Mouse (Mus musculus): ENCODE measurements around the gene Gm45521.

The Gm45521 gene

DNA sequence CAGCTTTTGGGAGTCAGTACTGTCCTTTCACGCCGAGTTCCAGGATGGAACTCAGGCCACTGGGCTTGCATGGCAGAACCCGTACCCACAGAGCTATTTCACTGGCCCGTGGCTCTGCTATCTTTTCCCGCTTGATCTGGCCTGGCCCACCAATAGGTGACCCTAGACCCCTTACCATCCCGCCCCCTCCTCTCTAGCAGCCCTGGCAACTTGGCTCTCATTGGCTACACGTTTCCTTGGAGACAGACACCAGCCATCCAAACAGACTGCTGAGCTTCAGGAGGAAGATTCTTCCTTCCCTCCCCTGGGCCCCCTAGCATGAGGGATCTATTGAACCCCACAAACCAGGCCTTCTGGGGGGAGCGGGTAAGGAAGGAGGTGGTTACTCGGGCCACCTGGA lies at the start of gene Gm45521:
Gm45521 (plus strand) TSS at position 240 of the 400 bp plus-strand sequence.
- DNase-seq, result no peak

DNA sequence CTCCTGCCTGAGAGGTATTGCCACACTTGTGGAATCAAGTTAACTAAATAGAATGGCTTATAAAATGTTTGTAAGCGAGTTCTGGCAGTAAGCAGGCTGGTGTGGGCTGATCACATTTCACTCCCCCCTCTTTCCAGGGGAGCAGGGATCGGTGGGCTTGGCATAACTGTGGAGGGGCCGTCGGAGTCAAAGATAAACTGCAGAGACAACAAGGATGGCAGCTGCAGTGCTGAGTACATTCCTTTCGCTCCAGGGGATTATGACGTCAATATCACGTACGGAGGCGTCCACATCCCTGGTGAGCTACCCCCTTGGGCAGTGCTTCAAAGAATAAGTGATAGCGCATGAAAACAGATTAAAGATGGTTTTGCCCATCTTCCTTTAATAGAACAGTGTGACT lies 47.6 kb upstream of the Gm45521 start:
- DNase-seq, result no peak

DNA sequence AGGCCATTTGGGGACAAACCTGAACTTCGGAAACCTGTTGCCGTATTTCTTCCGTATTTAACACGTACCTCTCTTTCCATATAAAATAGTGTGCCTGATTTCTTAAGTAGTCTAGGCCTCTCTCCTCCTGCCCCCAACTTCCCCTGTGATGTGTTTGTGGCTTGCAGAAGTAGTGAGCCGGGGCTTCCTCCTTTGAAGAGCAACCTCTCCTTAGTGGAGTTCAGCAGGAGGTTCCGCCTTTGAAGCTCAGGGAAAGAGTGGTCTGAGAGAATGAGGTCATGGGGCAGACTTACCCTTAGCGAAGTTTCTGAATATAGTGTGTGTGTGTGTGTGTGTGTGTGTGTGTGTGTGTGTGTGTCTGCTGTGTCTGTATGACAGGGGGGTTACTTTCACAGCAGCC lies 43.2 kb upstream of the Gm45521 start:
- no peak for DNase-seq

DNA sequence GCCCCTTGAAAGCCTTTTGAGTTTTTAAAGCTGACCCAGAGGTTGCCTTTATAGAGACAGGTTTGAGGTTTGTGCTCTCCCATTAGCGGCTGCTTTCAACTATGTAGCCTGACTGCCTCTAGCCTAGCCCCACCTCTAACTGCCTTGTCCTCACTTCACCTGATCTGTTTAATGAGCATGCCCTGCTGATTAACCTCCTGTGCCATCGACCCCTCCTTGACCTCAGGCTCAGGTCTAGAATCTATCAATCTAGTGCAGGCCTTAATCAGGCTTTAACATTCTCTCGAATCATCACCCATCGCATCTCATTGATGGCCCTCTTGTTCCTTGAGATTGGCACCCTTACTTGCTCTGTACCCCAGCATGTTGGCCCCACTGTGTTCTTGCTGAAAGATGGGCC lies 42.6 kb upstream of the Gm45521 start:
- no peak for DNase-seq

DNA sequence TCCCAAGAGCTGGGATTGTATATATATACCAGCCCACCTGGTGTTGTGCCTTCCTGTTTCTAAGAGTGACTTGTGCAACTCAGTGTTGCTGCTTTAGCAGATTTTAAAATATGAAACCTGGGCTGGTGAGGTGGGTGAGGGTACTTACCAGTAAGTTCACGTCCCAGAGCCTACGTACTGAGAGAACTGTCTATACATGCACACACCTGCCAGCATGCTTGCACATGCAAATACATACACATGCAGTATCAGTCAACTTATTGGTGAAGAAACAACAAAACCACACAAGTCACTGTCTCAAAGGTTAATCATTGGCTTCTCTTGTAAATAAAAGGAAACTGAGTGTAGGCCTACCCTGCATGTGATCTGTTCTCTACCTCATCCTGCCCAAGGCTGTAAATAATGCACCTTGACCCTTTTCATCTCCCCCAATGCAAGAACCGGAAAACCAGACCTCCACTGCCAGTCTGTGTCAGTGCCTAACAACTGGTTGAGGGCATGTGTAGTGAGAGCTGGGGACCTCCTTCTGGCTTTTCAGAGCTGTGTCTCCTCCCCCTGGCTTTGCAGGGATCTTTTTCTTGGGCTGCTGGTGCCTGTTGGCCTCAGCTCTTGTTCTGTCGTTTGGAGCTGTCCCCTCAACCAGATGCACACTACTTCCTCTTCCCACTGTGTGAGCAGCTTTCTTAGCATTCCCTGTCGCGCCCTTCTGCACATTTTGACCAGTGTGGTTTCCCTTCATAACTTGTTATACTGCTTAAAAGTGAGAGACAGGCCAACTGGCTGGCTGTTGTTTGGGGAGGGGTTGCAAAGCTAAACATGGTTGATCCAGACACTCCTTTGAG lies 38.7 kb upstream of the Gm45521 start:
- DNase-seq, result no peak

DNA sequence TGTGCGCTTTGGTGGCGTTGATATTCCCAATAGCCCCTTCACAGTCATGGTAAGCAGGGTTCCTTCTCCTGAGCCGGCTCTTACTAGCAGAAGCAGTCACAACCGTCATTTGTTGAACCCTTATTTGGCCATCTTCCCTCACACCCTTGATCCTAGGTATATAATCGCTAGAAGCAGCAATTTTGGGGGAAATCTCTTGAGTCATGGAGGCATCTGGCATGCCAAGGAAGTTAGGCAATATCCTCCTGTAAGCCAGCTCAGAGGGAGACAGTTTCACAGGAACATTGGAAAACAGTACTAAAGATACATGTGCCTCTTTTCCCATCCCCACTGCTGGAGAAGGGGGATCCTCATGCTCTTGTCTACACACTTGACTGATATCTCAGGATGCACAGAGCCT lies 37.8 kb upstream of the Gm45521 start:
- no peak for DNase-seq

DNA sequence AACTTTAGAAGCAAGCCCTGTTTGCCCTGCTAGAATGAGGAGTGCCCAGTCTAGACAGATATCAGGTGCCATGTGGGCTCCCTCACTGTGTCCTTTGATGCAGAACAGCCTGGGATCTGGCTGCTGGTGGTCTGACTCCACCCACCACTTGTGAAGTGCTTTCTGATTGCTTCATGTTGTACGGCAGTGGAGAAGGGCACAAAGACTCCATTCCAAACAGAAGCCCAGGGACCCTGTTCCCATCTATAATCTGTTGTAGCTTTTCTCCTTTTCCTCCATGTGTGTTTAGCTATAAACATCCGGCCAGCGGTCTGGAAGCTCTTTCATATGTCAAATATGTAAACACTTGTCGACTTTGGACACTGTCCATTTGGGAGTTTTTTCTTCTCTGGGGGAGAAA lies 37.2 kb upstream of the Gm45521 start:
- DNase-seq, result no peak

DNA sequence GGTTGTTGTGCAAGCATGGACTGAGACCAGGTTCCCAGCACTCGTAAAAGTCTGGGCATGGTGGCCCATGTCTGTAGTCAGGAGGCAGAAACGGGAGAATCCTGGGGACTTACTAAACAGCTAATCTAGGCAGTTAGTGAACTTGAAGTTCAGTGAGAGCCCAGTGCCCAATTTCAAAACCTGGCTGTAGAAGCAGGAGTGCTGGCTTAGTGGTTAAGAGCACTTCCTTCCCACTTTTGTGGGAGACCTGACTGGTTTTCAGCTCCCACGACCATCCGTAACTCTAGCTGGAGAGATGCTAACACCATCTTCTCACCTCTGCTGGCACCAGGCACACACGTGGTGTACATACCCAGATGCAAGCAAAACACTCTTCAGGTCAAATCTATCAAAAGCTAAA lies 35.6 kb upstream of the Gm45521 start:
- DNase-seq, result no peak

DNA sequence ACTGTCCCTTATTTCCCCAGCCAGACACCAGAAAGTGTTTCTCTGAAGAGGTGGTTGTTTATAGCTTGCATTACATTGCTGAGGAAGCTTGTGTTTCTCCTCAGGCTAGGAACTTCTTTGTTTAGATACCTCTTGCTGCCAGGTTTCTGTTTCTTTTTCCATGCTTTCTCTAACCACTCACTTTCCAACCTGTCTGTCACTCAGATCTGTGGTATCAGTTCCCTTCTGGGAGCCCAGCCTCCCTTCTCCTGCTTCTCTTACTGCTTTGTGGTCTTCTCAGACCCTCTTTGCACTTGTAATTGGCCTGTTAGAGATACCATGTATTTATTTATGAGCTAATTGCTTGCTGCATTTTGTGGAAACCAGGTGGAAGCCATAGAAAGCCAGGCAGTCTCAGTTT lies 33.5 kb upstream of the Gm45521 start:
- DNase-seq, result no peak

DNA sequence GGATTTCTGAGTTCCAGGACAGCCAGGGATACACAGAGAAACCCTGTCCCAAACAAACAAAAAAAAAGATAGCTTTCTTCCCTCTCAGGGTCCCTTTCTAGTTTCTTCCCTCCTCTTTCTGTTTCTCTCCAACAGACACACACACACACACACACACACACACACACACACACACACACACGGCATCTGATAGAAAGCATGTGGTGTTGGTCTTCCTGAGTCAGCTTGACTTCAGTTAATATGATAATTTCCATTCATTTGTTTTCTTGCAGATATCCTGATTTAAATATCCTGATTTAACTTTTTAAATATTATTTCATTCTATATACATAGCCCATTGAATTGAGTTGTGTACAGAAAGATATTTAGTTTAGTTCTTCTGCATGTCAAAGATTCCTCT lies 28.7 kb upstream of the Gm45521 start:
- no peak for DNase-seq

DNA sequence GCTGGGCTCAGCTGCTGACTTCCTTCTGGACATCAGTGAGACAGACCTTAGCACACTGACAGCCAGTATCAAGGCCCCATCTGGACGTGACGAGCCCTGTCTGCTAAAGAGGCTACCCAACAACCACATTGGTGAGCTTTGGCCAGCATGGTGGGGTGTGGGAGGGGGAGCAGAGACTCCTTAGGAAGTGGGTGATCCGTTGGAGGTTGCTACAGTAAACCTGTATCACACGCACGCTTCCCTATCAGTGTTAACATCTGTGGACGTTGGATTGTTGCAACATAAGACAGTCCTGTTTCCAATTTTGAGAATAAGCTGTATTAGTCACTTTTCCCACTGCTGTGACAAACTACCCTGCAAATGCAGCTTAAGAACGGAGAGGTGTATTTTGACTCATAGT lies 28.1 kb upstream of the Gm45521 start:
- no peak for DNase-seq

DNA sequence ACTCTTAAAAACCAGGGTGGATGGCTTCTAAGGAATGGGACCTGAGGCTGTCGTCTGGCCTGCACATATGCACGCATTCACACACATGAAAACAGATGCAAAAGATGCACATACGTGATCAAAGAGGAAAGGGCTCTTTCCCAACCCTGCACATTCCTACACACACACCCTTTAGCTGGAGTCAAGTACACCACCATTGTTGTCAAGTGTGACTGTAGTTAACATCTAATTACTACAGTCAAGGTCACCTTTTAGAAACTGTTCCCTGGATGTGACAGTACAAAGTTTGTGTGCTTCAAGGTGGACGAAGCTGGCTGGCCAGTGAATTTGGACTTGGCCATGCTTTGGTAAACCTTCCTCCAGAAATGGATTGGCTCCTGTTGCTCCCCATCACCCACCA lies 24.9 kb upstream of the Gm45521 start:
- DNase-seq, result no peak

DNA sequence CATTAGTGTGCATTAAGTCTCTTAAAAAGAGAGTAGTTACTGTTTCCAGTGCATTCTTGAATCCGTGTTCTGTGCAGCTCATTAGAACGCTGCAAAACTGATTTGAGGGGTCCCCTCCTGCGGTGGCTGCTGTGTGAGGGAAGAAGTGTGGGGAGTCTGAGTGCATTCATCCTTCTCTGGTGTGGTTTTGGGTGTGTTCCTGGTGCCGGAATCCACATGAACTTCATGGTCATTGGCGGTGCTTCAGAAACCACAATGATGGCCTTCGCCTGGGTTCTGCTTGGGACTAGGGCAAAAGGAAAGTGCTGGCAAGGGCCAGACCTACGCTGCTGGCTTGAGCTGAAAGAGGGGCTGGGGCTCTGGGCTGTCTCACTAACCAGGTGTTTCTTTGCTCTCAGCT lies 22.9 kb upstream of the Gm45521 start:
- DNase-seq, result no peak

DNA sequence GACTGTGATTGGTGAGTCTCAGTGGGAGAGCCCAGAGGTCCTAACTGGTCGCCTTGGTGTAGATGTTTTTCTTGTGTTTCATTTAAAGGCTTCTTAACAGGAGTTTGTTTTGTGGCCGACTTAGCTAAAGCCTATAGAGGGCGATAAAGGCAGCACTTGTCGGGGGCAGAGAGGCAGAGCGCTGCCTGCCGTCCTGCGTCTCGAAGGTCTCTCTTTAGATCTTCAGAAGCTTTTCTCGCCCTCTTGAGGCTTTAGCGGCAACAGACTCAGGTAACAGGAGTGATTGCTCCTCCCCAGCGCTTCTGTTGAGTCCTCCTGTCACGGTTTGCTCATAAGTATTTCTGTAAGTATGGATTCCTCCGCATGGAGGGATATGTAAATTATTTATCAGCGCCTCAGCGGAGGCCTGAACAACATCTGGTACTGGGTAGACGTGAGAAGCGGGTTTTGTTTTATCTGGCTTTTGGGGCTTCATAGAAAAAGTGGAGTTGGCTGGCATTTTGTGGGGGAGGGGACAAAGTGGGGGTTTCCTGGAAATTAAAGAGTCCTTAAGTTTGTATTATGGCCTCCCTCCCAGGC lies 19.9 kb upstream of the Gm45521 start:
- peak; percentile 29 for DNase-seq

DNA sequence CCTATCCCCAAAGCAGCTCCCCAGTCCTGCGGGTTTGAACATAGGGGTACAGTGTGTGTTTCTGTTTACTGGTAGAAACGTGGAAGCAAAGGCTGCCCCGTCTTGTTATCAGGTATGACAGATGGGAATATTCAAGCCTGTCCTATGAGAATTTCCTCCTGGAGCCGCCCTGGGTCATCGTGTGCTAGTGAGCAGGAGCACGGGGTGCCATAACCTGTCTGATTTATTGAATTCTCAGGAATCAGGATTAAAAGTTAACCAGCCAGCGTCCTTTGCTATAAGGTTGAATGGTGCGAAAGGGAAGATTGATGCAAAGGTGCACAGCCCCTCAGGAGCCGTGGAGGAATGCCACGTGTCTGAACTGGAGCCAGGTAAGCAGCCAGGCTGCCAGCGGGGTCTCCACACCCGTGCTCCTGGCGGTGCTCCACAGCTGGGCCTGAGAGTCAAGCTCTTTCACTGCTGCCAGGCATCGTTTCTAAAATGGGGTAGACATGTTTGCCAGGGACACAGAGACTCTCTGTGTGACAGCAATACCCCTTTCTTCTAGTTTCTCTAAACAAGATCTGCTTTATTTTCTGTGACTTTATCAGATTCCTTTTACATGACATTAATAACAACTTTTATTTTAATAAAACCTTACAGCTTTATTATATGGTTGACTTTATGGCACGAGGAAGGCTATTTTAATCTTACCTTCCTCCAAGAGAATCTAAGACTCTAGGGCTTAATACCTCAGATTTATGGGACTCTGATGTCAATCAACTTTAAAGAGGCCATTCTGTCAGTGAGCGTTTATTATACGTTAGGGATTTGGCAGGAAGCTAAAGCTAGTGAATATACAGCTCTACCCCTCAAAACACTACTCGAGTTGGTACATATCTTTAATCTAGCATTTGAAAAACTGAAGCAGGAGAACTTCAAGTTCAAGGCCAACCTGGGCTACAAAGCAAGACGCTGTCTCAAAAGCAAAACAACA lies 18.0 kb upstream of the Gm45521 start:
- DNase-seq, result no peak

DNA sequence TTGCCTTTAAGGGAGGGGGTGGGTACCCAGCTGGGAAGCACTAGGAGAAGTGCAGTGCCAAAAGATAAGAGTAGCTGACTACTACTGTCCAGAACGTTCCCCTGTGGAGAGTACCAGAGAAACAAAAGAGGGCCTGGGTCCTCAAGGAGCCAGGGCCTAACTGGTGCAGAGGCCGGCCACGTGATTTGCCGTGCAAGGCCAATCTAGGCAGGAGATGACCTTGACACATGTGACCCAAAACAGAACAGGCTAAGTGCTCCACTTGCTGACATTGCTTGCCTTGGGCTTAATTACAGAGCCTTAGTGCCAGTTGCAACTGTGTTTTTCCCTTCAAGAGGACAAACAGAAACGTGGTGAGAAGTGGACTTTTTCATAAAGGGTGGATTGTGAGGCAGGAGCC lies 15.7 kb upstream of the Gm45521 start:
- DNase-seq, result no peak

DNA sequence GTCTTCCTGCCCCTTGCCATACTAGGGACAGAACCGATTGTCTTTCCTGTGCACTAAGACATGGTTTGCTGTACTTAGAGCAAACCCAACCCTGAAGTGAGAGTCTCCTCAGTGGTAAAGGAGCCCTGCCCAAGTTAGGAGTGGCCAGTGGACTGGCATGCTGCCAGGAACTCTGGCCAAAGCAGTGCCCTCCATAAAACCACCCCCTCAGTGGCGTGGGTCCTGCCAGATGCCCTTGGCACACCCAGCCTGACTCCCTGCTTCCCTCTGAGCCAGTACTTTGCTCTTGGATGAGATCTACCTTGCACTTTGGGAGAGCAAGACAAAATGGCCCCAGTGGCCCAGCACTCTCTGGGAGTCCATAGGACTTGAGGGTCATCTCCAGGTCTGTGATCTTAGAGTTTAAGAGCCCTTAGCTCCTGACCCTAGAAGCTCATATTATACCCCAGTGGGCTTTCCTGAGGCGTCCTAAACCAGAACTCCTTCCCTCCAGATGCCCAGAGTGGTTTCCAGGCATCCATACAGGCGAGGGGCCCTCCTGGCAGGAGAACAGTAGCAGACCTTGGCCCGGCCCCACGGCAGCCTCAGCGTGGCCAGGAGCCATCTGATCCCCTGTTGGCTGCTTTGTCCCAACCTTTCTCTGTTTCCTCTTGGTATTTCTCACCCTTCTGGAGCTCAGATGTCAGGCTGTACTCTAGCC lies 13.8 kb upstream of the Gm45521 start:
- DNase-seq, result no peak

DNA sequence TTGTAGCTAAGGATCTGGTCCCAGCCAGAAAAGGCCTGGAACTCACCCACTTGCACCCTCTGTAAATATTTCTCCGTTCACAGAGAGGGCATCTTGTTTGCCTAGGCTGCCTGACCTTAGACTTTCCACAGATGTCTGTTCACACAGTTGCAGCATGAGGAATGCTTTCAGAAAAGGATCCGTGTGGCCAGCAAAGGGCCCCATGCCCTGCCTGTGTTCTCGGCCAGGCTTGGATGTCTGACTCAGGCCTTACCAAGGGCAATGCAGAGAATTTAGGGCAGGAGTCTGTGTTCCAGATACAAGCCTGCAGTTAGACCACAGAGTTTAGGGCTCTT lies 13.3 kb upstream of the Gm45521 start:
- DNase-seq, result no peak

DNA sequence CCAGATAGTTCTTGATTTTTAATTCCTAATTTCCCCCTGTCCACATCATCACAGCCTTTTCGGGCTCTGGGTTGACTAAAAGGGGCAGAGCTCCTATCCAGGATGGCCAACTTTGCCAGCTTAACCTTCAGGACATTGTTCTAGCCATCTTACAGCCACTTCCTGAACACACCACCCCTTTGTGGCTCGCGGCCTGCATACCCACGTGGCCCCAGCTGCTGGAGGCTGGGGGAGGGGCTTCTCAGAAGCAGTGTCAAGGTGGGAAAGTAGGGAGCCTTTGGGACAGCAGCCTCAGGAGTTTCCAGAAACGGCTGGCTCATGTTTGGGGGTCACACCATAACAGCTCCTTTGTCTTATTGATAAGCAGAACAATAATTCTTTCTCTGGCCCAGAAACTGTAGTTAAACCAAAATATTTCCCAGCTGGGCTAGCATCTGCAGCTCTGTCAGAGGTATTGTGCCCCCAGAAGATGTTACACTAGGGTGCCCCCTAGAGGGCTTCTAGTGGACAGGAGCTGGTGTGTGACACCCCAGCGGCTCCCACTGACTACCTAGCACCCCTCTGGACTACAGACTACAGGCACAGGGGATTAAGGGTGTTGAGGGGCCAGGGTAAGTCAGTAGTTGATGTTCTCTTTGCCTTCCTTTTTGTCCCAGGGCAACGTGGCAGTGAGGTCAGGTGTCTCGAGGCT lies 12.6 kb upstream of the Gm45521 start:
- DNase-seq, result no peak

DNA sequence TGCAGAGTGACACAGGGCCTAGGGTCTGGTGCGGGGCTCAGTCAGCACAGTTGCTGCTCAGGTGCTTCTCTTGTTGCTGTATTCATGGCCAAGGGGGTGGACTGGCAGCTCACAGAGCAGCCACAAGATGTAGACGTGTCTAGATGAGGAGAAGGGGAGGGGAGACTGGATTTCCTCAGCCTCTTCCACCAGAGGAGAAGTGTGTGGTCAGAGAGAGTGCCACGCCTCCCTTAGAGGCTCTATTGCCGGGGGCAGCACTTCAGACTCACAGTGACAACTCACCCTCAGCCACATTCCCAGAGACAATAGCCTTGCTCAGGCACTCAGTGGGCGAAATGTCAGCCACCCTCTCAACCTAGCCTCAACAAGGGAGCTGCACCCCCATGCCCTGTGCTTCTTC lies 11.8 kb upstream of the Gm45521 start:
- DNase-seq, result no peak

DNA sequence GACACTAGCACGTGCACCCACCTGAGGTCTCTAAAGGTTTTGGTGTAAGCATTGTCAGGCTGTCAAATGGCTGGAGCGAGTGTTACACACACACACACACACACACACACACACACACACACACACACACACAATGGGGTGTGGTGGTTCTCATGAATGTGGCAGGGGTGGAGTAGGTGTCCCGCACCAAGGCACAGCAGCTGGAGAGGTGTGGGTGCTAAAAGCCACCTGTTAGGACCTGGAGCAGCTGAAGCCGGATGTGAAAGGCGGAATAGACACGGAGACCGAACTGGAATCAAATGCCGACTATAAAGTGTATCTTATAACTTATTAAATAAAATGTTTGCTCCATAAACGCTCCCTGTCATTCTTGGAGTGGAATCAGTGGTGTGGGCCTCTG lies 5.9 kb upstream of the Gm45521 start:
- no peak for DNase-seq

DNA sequence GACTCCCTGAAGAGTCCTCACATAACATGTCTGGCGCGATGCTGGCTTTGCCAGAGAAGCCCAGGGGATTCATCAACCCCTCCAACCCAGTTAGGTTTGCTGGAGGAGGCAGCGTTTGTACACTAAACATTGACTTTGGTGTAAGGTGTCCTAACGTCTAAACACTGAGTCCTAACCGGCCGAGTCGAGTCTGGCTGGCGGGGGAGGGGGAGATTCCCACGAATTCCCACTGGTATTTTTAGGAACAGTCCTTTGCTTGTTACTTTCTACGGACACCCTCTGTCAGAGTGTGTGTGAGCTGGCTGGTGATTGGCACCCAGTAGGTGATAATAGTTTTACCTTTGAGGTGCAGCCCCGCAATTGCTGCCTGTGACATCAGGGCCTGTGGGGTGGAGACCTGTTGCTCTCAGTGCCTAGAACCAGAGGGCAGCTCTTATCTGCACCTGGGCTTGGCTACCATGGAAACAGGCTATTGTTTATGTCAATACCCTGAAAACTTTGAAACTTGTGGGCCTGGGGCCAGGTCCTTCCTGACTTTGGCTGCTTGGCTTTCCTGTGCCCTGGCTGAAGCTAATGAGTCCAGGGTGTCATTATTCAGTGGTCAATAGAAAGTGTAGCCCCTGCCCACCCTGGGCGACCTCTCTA lies 4.4 kb upstream of the Gm45521 start:
- no peak for DNase-seq

All from right cerebral cortex, postnatal 14 days (tissue).